Mouse (Mus musculus) embryonic facial prominence, embryonic 14.5 days (tissue): ENCODE measurements at regions not wholly inside any gene's neighbourhood (a gene's known extent, or its start where the extent isn't known, plus 50 kb on each side); places are given as distances from the start of the nearest gene placed in this dataset.

ENCODE experiments used
- ATAC-seq: fragments of 200-750 bp; cut with Nextera tagmentation; 2 replicates; pipeline ENCODE4 v1.8.0; 2017; ENCODE audit warnings: low read depth, moderate number of reproducible peaks, moderate TSS enrichment
- DNase-seq: peaks from one replicate; pipeline ENCODE4 v3.0.0-alpha.2; 2015; ENCODE audit warnings: low spot score
- H3K27ac ChIP-seq: fragments of 300-500 bp; sonication (generic); replicated peaks from 2 replicates; pipeline ENCODE4 v1.5.1; 2014; ENCODE audit warnings: low read depth, mild to moderate bottlenecking, low read length, moderate library complexity
- H3K27me3 ChIP-seq: fragments of 300-500 bp; sonication (generic); replicated peaks from 2 replicates; pipeline ENCODE4 v1.6.1; 2014; ENCODE audit warnings: low read length; ENCODE audit not compliant: control insufficient read depth, insufficient read depth
- H3K36me3 ChIP-seq: fragments of 300-500 bp; sonication (generic); 2 replicates; pipeline ENCODE4 v1.6.1; 2014; ENCODE audit warnings: low read length, mixed read lengths; ENCODE audit not compliant: control insufficient read depth, insufficient read depth
- H3K4me1 ChIP-seq: fragments of 300-500 bp; sonication (generic); 2 replicates; pipeline ENCODE4 v1.6.1; 2014; ENCODE audit warnings: antibody characterized with exemption, low read length; ENCODE audit not compliant: control insufficient read depth, insufficient read depth
- H3K4me2 ChIP-seq: fragments of 300-500 bp; sonication (generic); 2 replicates; pipeline ENCODE4 v1.6.1; 2014; ENCODE audit warnings: low read depth, mild to moderate bottlenecking, low read length, moderate library complexity, mixed read lengths
- H3K4me3 ChIP-seq: fragments of 300-500 bp; sonication (generic); 2 replicates; pipeline ENCODE4 v1.5.1; 2014; ENCODE audit warnings: low read depth, mild to moderate bottlenecking, low read length
- H3K9ac ChIP-seq: fragments of 300-500 bp; sonication (generic); 2 replicates; pipeline ENCODE4 v1.6.1; 2014; ENCODE audit warnings: low read depth, mild to moderate bottlenecking, low read length, moderate library complexity, mixed read lengths
- H3K9me3 ChIP-seq: fragments of 300-500 bp; sonication (generic); 2 replicates; pipeline ENCODE4 v1.6.1; 2016; ENCODE audit warnings: low read length; ENCODE audit not compliant: control insufficient read depth
- WGBS: fragments of 180-500 bp; shearing (Covaris S2); extraction: QIAGEN DNeasy Blood & Tissue Kit; methylation state at CpG from one replicate; pipeline ENCODE4 v1.1.7; 2014; 5-methylcytosine and 5-hydroxymethylcytosine counted together

- Histone ChIP-seq H3K4me1 (peaks cover 9% of the 10 kb centered on the region), H3K9me3 (no peaks in the 10 kb centered on the region), H3K27me3 (peaks cover 43% of the 10 kb centered on the region), H3K36me3 (no peaks in the 10 kb centered on the region), H3K4me3 (peak overlapping the region; percentile 11; the same call in 1 of the 2 replicates), H3K27ac (peak overlapping the region; percentile 65), H3K4me2 (peak overlapping the region; percentile 38), H3K9ac (peak overlapping the region; percentile 46)
- DNase-seq = no peak
- WGBS = 65% methylated on average over 5 of the region's 5 CpGs
- no peak for ATAC-seq
Observed at GRCm38 (mm10) chr17:85797755-85798154, 109.7 kb upstream of the Six2 start.

- Histone ChIP-seq H3K4me2 (peak overlapping the region; percentile 38; the same call in 1 of the 2 replicates), H3K9ac (no peak overlapping the region), H3K4me3 (no peak overlapping the region), H3K36me3 (no peaks in the 10 kb centered on the region), H3K27ac (peak overlapping the region; percentile 40; the same call in 1 of the 2 replicates), H3K9me3 (no peaks in the 10 kb centered on the region), H3K27me3 (peaks cover 35% of the 10 kb centered on the region), H3K4me1 (peaks cover 6% of the 10 kb centered on the region)
- ATAC-seq = no peak
- WGBS = 21% methylated on average over 5 of the region's 5 CpGs
- no peak for DNase-seq
Observed at GRCm38 (mm10) chr17:85795820-85796219, 107.7 kb upstream of the Six2 start.

- Histone ChIP-seq H3K9ac (no peak overlapping the region; the same call in 1 of the 2 replicates), H3K4me3 (no peak overlapping the region), H3K27me3 (no peaks in the 10 kb centered on the region), H3K4me1 (peaks cover 17% of the 10 kb centered on the region), H3K36me3 (no peaks in the 10 kb centered on the region), H3K9me3 (no peaks in the 10 kb centered on the region), H3K4me2 (no peak overlapping the region), H3K27ac (peak overlapping the region; percentile 86)
- 17% methylated on average over 13 of the region's 13 CpGs for WGBS
- DNase-seq (peak; percentile 91), ATAC-seq (peak; percentile 94)
Observed at GRCm38 (mm10) chr17:85785625-85786294, 97.7 kb upstream of the Six2 start.

- 0 out of 2 replicates have a peak, but pooled peaks cover 4% of the 10 kb centered on the region for H3K27me3 ChIP-seq
- no peaks in the 10 kb centered on the region for H3K9me3 ChIP-seq
- no peaks in the 10 kb centered on the region for H3K36me3 ChIP-seq
- no peak for DNase-seq
- H3K9ac ChIP-seq = no peak overlapping the region
- ATAC-seq = no peak
- no peak overlapping the region for H3K4me2 ChIP-seq
- H3K27ac ChIP-seq = no peak overlapping the region
- peaks cover 6% of the 10 kb centered on the region for H3K4me1 ChIP-seq
- no peak overlapping the region for H3K4me3 ChIP-seq
- WGBS = 88% methylated on average over 10 of the region's 10 CpGs
Observed at GRCm38 (mm10) chr17:85780477-85780876, 92.4 kb upstream of the Six2 start.

DNA sequence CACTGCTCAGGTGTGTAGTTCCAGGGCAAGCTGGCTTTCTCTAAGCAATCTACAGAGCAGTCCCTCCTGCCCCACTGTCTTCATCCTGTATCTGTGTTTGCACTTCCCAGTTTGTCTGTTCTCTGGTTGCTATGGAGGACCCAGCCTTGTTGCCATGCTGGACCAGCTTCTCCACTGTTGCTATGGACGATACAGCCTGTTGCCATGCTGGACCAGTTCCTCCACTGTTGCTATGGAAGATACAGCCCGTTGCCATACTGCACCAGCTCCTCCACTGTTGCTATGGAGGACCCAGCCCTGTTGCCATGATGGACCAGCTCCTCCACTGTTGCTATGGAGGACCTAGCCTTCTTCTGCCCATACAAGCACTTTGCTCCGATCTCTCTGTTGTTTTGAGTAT lies 88.8 kb upstream of the Six2 start:
- Histone ChIP-seq H3K27me3 (0 out of 2 replicates have a peak, but pooled peaks cover 4% of the 10 kb centered on the region), H3K4me3 (no peak overlapping the region), H3K27ac (no peak overlapping the region), H3K9me3 (no peaks in the 10 kb centered on the region), H3K9ac (no peak overlapping the region), H3K36me3 (no peaks in the 10 kb centered on the region), H3K4me1 (0 out of 2 replicates have a peak, but pooled peaks cover 3% of the 10 kb centered on the region), H3K4me2 (no peak overlapping the region)
- 73% methylated on average over 3 of the region's 3 CpGs for WGBS
- ATAC-seq = no peak
- DNase-seq = no peak

DNA sequence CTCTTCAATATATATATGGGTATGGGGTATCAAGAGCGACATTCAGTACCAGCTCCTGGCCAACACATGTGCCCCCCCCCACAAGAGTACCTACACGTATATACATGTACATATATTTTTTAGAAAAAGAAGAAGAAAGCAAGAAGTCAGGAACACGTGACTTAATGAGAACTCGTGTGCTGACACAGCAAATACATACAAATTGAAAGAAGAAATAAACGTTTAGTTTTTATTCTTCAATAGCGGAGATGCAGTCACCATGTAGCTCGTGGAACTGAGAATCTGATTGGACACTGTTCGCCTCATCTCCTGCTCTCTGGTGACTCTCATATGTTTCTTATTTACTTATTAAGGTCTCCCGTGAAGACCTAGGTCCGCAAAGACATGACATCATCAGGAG lies 80.3 kb upstream of the Six2 start:
- Histone ChIP-seq H3K4me3 (no peak overlapping the region), H3K9ac (no peak overlapping the region), H3K27ac (no peak overlapping the region), H3K27me3 (no peaks in the 10 kb centered on the region), H3K4me1 (no peaks in the 10 kb centered on the region), H3K4me2 (no peak overlapping the region), H3K9me3 (no peaks in the 10 kb centered on the region), H3K36me3 (no peaks in the 10 kb centered on the region)
- no peak for ATAC-seq
- 66% methylated on average over 10 of the region's 10 CpGs for WGBS
- no peak for DNase-seq

DNA sequence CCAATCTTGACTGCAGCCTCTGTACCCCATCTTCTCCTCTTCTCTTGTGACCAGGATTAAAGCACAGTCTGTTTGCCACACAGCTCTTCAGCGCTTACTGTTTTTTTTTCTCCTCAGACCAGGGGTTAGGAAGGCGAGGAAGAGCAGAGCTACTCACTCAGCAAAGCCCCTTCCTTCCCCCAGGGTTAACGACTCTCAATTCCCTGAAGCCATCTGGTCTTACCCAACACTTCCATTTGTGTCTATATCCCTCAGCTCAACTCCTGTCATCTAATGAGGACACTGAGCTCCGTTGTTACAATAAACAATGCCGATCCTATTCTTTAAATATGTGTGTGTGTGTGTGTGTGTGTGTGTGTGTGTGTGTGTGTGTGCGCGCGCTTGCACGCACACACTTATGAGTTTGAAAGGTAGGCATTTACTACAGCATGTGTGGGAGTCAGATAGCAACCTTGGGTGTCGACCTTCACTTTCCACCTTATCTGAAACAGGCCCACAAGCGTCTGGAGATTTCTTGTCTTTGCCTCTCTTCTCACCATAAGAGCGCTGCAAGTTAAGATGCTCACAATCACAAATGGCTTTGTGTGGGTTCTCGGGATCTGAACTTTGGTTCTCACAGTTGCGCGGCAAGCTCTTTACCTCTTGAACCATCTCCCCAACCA lies 79.3 kb upstream of the Six2 start:
- no peaks in the 10 kb centered on the region for H3K4me1 ChIP-seq
- no peaks in the 10 kb centered on the region for H3K27me3 ChIP-seq
- 71% methylated on average over 15 of the region's 15 CpGs for WGBS
- H3K27ac ChIP-seq = no peak overlapping the region
- ATAC-seq = no peak
- no peaks in the 10 kb centered on the region for H3K9me3 ChIP-seq
- no peak overlapping the region for H3K4me2 ChIP-seq
- H3K9ac ChIP-seq = no peak overlapping the region
- H3K4me3 ChIP-seq = no peak overlapping the region
- H3K36me3 ChIP-seq = no peaks in the 10 kb centered on the region
- DNase-seq = no peak

- H3K4me1 ChIP-seq = no peaks in the 10 kb centered on the region
- no peak overlapping the region for H3K9ac ChIP-seq
- H3K27ac ChIP-seq = no peak overlapping the region
- H3K4me2 ChIP-seq = no peak overlapping the region
- H3K27me3 ChIP-seq = no peaks in the 10 kb centered on the region
- H3K9me3 ChIP-seq = 0 out of 2 replicates have a peak, but pooled peaks cover 1% of the 10 kb centered on the region
- H3K36me3 ChIP-seq = no peaks in the 10 kb centered on the region
- no peak for DNase-seq
- 14% methylated on average over 5 of the region's 5 CpGs for WGBS
- ATAC-seq = no peak
- no peak overlapping the region for H3K4me3 ChIP-seq
Observed at GRCm38 (mm10) chr17:85766556-85766955, 78.5 kb upstream of the Six2 start.
